Mouse (Mus musculus) MEL (cell line): ENCODE measurements around the gene Gmeb2. TPM values are rescaled to one million over a fixed set of nuclear protein-coding genes. Genes with fewer than 3 reads are reported as not detected.

Source experiments
- DNase-seq: peaks from one replicate; pipeline ENCODE4 v3.0.0; 2011; ENCODE audit warnings: low read depth, low spot score
- H3K27ac ChIP-seq: 2 replicates; pipeline ENCODE4 v1.5.1; 2012; ENCODE audit warnings: low read depth, mild to moderate bottlenecking, control low read depth, low read length, moderate library complexity; ENCODE audit not compliant: control insufficient read depth
- H3K27me3 ChIP-seq, 2 experiments: fragments of 150-350 bp in 1 of 2; sonication (generic) in 1 of 2; 2 replicates each; pipeline ENCODE4 v1.6.1; 2012; ENCODE audit warnings: low read length in 2 of 2, mild to moderate bottlenecking in 2 of 2, improper control_type of control experiment in 1 of 2, moderate library complexity in 1 of 2; ENCODE audit not compliant: insufficient read depth in 2 of 2, control insufficient read depth in 1 of 2
- H3K36me3 ChIP-seq, 2 experiments: 2 replicates each; pipeline ENCODE4 v1.6.1; 2012 to 2014; ENCODE audit warnings: low read length in 2 of 2, improper control_type of control experiment in 1 of 2, inconsistent platforms in 1 of 2, mild to moderate bottlenecking in 1 of 2; ENCODE audit not compliant: insufficient read depth in 2 of 2, control insufficient read depth in 1 of 2
- H3K4me1 ChIP-seq, 2 experiments: fragments of 150-350 bp in 1 of 2; sonication (generic) in 1 of 2; 2 replicates each; pipeline ENCODE4 v1.6.1; 2012; ENCODE audit warnings: low read length in 2 of 2, improper control_type of control experiment in 1 of 2, mild to moderate bottlenecking in 1 of 2; ENCODE audit not compliant: insufficient read depth in 2 of 2, control insufficient read depth in 1 of 2
- H3K4me3 ChIP-seq, 2 experiments: fragments of 150-350 bp in 1 of 2; sonication (generic) in 1 of 2; 2 replicates each; pipeline ENCODE4 v1.5.1; 2012; ENCODE audit warnings: low read depth in 2 of 2, low read length in 2 of 2, mild to moderate bottlenecking in 2 of 2, moderate library complexity in 2 of 2, control low read depth in 1 of 2, improper control_type of control experiment in 1 of 2; ENCODE audit not compliant: control insufficient read depth in 1 of 2, insufficient read depth in 1 of 2
- H3K79me2 ChIP-seq: 2 replicates; pipeline ENCODE4 v1.6.1; 2012; ENCODE audit warnings: mild to moderate bottlenecking, low read length, moderate library complexity; ENCODE audit not compliant: control insufficient read depth, poor library complexity, insufficient read depth
- H3K9ac ChIP-seq: 2 replicates; pipeline ENCODE4 v1.6.1; 2012; ENCODE audit warnings: low read depth, mild to moderate bottlenecking, control low read depth, low read length, moderate library complexity; ENCODE audit not compliant: control insufficient read depth, poor library complexity, severe bottlenecking
- H3K9me3 ChIP-seq: fragments of 150-350 bp; sonication (generic); replicated peaks from 2 replicates; pipeline ENCODE4 v1.6.1; 2012; ENCODE audit warnings: mild to moderate bottlenecking, low read length, improper control_type of control experiment, moderate library complexity; ENCODE audit not compliant: insufficient read depth
- CHD1 ChIP-seq: IDR thresholded peaks from 2 replicates; pipeline ENCODE4 v1.6.1; 2012; ENCODE audit warnings: low read depth, mild to moderate bottlenecking, inconsistent platforms, low read length, improper control_type of control experiment
- CTCF ChIP-seq, 3 experiments: IDR thresholded peaks in 2 of 3; conservative IDR thresholded peaks in 1 of 3; 2 replicates each; pipeline ENCODE4 v1.5.1; 2011 to 2012; ENCODE audit warnings: low read length in 3 of 3, low read depth in 2 of 3, mild to moderate bottlenecking in 2 of 3, improper control_type of control experiment in 1 of 3, inconsistent platforms in 1 of 3, mixed read lengths in 1 of 3, moderate library complexity in 1 of 3; ENCODE audit not compliant: control insufficient read depth in 1 of 3, insufficient read depth in 1 of 3, poor library complexity in 1 of 3, severe bottlenecking in 1 of 3
- E2F4 ChIP-seq: IDR thresholded peaks from 2 replicates; pipeline ENCODE4 v1.6.1; 2011; ENCODE audit warnings: low read depth, low read length, improper control_type of control experiment, borderline replicate concordance
- ELF1 ChIP-seq: IDR thresholded peaks from 2 replicates; pipeline ENCODE4 v1.6.1; 2014; ENCODE audit warnings: low read depth, mild to moderate bottlenecking, inconsistent platforms, low read length, improper control_type of control experiment, moderate library complexity
- EP300 ChIP-seq, 2 experiments: IDR thresholded peaks; 2 replicates each; pipeline ENCODE4 v1.6.1; 2011; ENCODE audit warnings: improper control_type of control experiment in 2 of 2, low read length in 2 of 2, low read depth in 1 of 2, mild to moderate bottlenecking in 1 of 2
- ETS1 ChIP-seq: IDR thresholded peaks from 2 replicates; pipeline ENCODE4 v1.6.1; 2012; ENCODE audit warnings: low read depth, mild to moderate bottlenecking, inconsistent platforms, low read length, improper control_type of control experiment, moderate library complexity
- GABPA ChIP-seq: IDR thresholded peaks from 2 replicates; pipeline ENCODE4 v1.6.1; 2012; ENCODE audit warnings: low read depth, mild to moderate bottlenecking, inconsistent platforms, low read length, improper control_type of control experiment, moderate library complexity
- GATA1 ChIP-seq: IDR thresholded peaks from 2 replicates; pipeline ENCODE4 v1.6.1; 2011; ENCODE audit warnings: low read depth, low read length, improper control_type of control experiment
- HCFC1 ChIP-seq: IDR thresholded peaks from 2 replicates; pipeline ENCODE4 v1.6.1; 2012; ENCODE audit warnings: low read depth, mild to moderate bottlenecking, inconsistent platforms, low read length, improper control_type of control experiment, moderate library complexity
- JUND ChIP-seq: IDR thresholded peaks from 2 replicates; pipeline ENCODE4 v1.6.1; 2011; ENCODE audit warnings: low read depth, mild to moderate bottlenecking, improper control_type of control experiment, low read length
- KAT2A ChIP-seq: conservative IDR thresholded peaks from 2 replicates; pipeline ENCODE4 v1.6.1; 2012; ENCODE audit warnings: low read depth, low read length, improper control_type of control experiment, inconsistent platforms
- MAFK ChIP-seq: IDR thresholded peaks from 2 replicates; pipeline ENCODE4 v1.6.1; 2011; ENCODE audit warnings: low read depth, mild to moderate bottlenecking, low read length, improper control_type of control experiment, borderline replicate concordance
- MAX ChIP-seq: IDR thresholded peaks from 2 replicates; pipeline ENCODE4 v1.6.1; 2011; ENCODE audit warnings: low read length, improper control_type of control experiment
- MEF2A ChIP-seq: IDR thresholded peaks from 2 replicates; pipeline ENCODE4 v1.6.1; 2014; ENCODE audit warnings: low read depth, mild to moderate bottlenecking, inconsistent platforms, low read length, improper control_type of control experiment; ENCODE audit not compliant: poor library complexity, insufficient replicate concordance, severe bottlenecking; ENCODE audit errors: extremely low read depth
- NELFE ChIP-seq: IDR thresholded peaks from 2 replicates; pipeline ENCODE4 v1.6.1; 2011; ENCODE audit warnings: low read depth, low read length, improper control_type of control experiment
- NRF1 ChIP-seq: IDR thresholded peaks from 2 replicates; pipeline ENCODE4 v1.6.1; 2014; ENCODE audit warnings: low read depth, mild to moderate bottlenecking, inconsistent platforms, low read length, improper control_type of control experiment, moderate library complexity; ENCODE audit not compliant: poor library complexity, insufficient read depth, severe bottlenecking
- POLR2A ChIP-seq, 2 experiments: IDR thresholded peaks; 2 replicates each; pipeline ENCODE4 v1.6.1; 2011 to 2012; ENCODE audit warnings: low read length in 2 of 2, mild to moderate bottlenecking in 2 of 2, control low read depth in 1 of 2, improper control_type of control experiment in 1 of 2, low read depth in 1 of 2, moderate library complexity in 1 of 2; ENCODE audit not compliant: control insufficient read depth in 1 of 2, insufficient read depth in 1 of 2, poor library complexity in 1 of 2
- POLR2AphosphoS2 ChIP-seq: IDR thresholded peaks from 2 replicates; pipeline ENCODE4 v1.6.1; 2011; ENCODE audit warnings: low read length, improper control_type of control experiment
- RAD21 ChIP-seq: IDR thresholded peaks from 2 replicates; pipeline ENCODE4 v1.6.1; 2011; ENCODE audit warnings: mild to moderate bottlenecking, low read depth, low read length, improper control_type of control experiment
- SIN3A ChIP-seq: IDR thresholded peaks from 2 replicates; pipeline ENCODE4 v1.6.1; 2012; ENCODE audit warnings: low read length, improper control_type of control experiment, inconsistent platforms
- SMC3 ChIP-seq: IDR thresholded peaks from 2 replicates; pipeline ENCODE4 v1.6.1; 2011; ENCODE audit warnings: low read depth, low read length, improper control_type of control experiment
- TBP ChIP-seq: IDR thresholded peaks from 2 replicates; pipeline ENCODE4 v1.8.0; 2011; ENCODE audit warnings: low read depth, low read length, improper control_type of control experiment
- UBTF ChIP-seq: IDR thresholded peaks from 2 replicates; pipeline ENCODE4 v1.6.1; 2012; ENCODE audit warnings: low read depth, mild to moderate bottlenecking, inconsistent platforms, low read length, improper control_type of control experiment, moderate library complexity, borderline replicate concordance; ENCODE audit not compliant: insufficient read depth
- USF1 ChIP-seq: IDR thresholded peaks from 2 replicates; pipeline ENCODE4 v1.6.1; 2014; ENCODE audit warnings: low read depth, mild to moderate bottlenecking, inconsistent platforms, low read length, improper control_type of control experiment, moderate library complexity
- ZMIZ1 ChIP-seq: IDR thresholded peaks from 2 replicates; pipeline ENCODE4 v1.6.1; 2012; ENCODE audit warnings: low read depth, mild to moderate bottlenecking, inconsistent platforms, low read length, improper control_type of control experiment, moderate library complexity
- ZNF384 ChIP-seq: IDR thresholded peaks from 2 replicates; pipeline ENCODE4 v1.6.1; 2012; ENCODE audit warnings: low read depth, mild to moderate bottlenecking, inconsistent platforms, low read length, improper control_type of control experiment
- polyA plus RNA-seq, 2 experiments: library from polyadenylated mRNA; stranded (reverse) in 1 of 2; unstranded in 1 of 2; fragments of >175 nt in 1 of 2; fragments of >200 nt in 1 of 2; gene quantifications; 2 replicates each; pipeline versions ENCODE4 v1.2.1 to v1.2.4; 2012; ENCODE audit warnings: low replicate concordance in 2 of 2, low read depth in 1 of 2; ENCODE audit not compliant: insufficient read length in 2 of 2, insufficient read depth in 1 of 2, missing spikeins in 1 of 2
- total RNA-seq: library from RNA; depleted of rRNA; stranded (reverse); fragments of 300-350 nt; gene quantifications from 2 replicates; pipeline ENCODE4 v1.2.3, GENCODE M21; 2012

The Gmeb2 gene
- total and polyA plus RNA-seq, 3 experiments = 8.3 to 16.9 TPM; not detected in 1

DNA sequence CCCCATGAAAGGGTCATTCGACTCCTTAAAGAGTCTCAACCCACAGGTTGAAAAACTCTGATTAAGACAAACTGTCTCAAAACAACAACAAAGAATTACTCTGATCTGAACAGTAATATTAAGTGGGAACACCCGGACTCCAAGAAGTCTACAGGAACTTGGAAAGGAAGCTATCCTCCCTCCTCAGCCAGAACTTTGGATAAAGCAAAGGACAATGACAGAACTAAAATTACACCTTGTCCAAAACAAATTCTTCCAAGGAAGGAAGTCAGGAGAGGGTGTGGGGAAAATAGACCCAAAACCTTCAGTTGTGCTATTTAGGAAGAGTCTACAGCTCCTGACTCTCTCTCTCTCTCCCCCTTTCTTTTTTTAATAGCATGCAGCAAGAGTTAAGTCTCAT, 15.7 kb downstream of the Gmeb2 start:
- no peaks in the 10 kb centered on the region for H3K79me2 ChIP-seq
- no peak overlapping the region for H3K27ac ChIP-seq
- H3K4me1 ChIP-seq = peaks cover 0 to 4% of the 10 kb centered on the region in 2 experiments; a peak in 1 of 4 replicates
- H3K9me3 ChIP-seq = no peaks in the 10 kb centered on the region
- no peak for TF ChIP-seq RAD21
- no peak for TF ChIP-seq SIN3A
- no peak for TF ChIP-seq TBP
- no peak for TF ChIP-seq NELFE
- no peak for TF ChIP-seq SMC3
- no peak for TF ChIP-seq NRF1
- no peak for TF ChIP-seq UBTF
- TF ChIP-seq ZNF384 = no peak
- TF ChIP-seq CHD1 = no peak
- TF ChIP-seq HCFC1 = no peak
- no peak for TF ChIP-seq EP300 (IDR thresholded peaks at IDR 0.05; ENCODE audit: low read depth in 1 of 2, low read length in 2 of 2)
- TF ChIP-seq MAX = no peak
- no peak for TF ChIP-seq ELF1
- TF ChIP-seq GABPA = no peak
- TF ChIP-seq JUND = no peak
- no peak for TF ChIP-seq KAT2A
- no peaks in the 10 kb centered on the region for H3K27me3 ChIP-seq
- H3K4me3 ChIP-seq = no peak overlapping the region
- H3K36me3 ChIP-seq = peaks cover 4% of the 10 kb centered on the region in 2 experiments; a peak in 3 of 4 replicates
- no peak for DNase-seq
- H3K9ac ChIP-seq = no peak overlapping the region

- H3K27me3 ChIP-seq = no peaks in the 10 kb centered on the region
- TF ChIP-seq MEF2A (no peak), E2F4 (no peak), NELFE (no peak), ZMIZ1 (no peak), ETS1 (no peak), MAX (no peak), USF1 (no peak), POLR2A (IDR thresholded peaks at IDR 0.05; ENCODE audit: control insufficient read depth in 1 of 2, insufficient read depth in 1 of 2, low read depth in 1 of 2, low read length in 2 of 2, poor library complexity in 1 of 2) (no peak), CTCF (IDR thresholded peaks at IDR 0.05 in 2 of 3, conservative IDR thresholded peaks at IDR 0.05 in 1 of 3; ENCODE audit: control insufficient read depth in 1 of 3, insufficient read depth in 1 of 3, low read depth in 2 of 3, low read length in 3 of 3, poor library complexity in 1 of 3, severe bottlenecking in 1 of 3) (no peak), TBP (no peak), POLR2AphosphoS2 (no peak), NRF1 (no peak), MAFK (no peak), EP300 (IDR thresholded peaks at IDR 0.05; ENCODE audit: low read depth in 1 of 2, low read length in 2 of 2) (no peak), HCFC1 (no peak), JUND (no peak), KAT2A (no peak), GATA1 (no peak)
- H3K79me2 ChIP-seq = no peaks in the 10 kb centered on the region
- no peaks in the 10 kb centered on the region for H3K9me3 ChIP-seq
- peaks cover 0 to 9% of the 10 kb centered on the region in 2 experiments; a peak in 2 of 4 replicates for H3K36me3 ChIP-seq
- no peak for DNase-seq
- no peak overlapping the region for H3K4me3 ChIP-seq
- no peak overlapping the region for H3K9ac ChIP-seq
- H3K4me1 ChIP-seq = no peaks in the 10 kb centered on the region
- no peak overlapping the region for H3K27ac ChIP-seq
Observed at GRCm38 (mm10) chr2:181266839-181267238, 21.0 kb downstream of the Gmeb2 start.
